Mouse (Mus musculus) embryonic facial prominence, embryonic 14.5 days (tissue): Measurements from ENCODE around the gene Ctcfl. TPM values are rescaled to one million over a fixed set of nuclear protein-coding genes. Genes with fewer than 3 reads are reported as not detected.
A peak's percentile ranks its signal among the peaks of the same experiment; 100 is the strongest.

Experiments used
- ATAC-seq: fragments of 200-750 bp; cut with Nextera tagmentation; 2 replicates; pipeline ENCODE4 v1.8.0; 2017; ENCODE audit warnings: low read depth, moderate number of reproducible peaks, moderate TSS enrichment
- DNase-seq: peaks from one replicate; pipeline ENCODE4 v3.0.0-alpha.2; 2015; ENCODE audit warnings: low spot score
- H3K27ac ChIP-seq: fragments of 300-500 bp; sonication (generic); replicated peaks from 2 replicates; pipeline ENCODE4 v1.5.1; 2014; ENCODE audit warnings: low read depth, mild to moderate bottlenecking, low read length, moderate library complexity
- H3K27me3 ChIP-seq: fragments of 300-500 bp; sonication (generic); replicated peaks from 2 replicates; pipeline ENCODE4 v1.6.1; 2014; ENCODE audit warnings: low read length; ENCODE audit not compliant: control insufficient read depth, insufficient read depth
- H3K36me3 ChIP-seq: fragments of 300-500 bp; sonication (generic); 2 replicates; pipeline ENCODE4 v1.6.1; 2014; ENCODE audit warnings: low read length, mixed read lengths; ENCODE audit not compliant: control insufficient read depth, insufficient read depth
- H3K4me1 ChIP-seq: fragments of 300-500 bp; sonication (generic); 2 replicates; pipeline ENCODE4 v1.6.1; 2014; ENCODE audit warnings: antibody characterized with exemption, low read length; ENCODE audit not compliant: control insufficient read depth, insufficient read depth
- H3K4me2 ChIP-seq: fragments of 300-500 bp; sonication (generic); 2 replicates; pipeline ENCODE4 v1.6.1; 2014; ENCODE audit warnings: low read depth, mild to moderate bottlenecking, low read length, moderate library complexity, mixed read lengths
- H3K4me3 ChIP-seq: fragments of 300-500 bp; sonication (generic); 2 replicates; pipeline ENCODE4 v1.5.1; 2014; ENCODE audit warnings: low read depth, mild to moderate bottlenecking, low read length
- H3K9ac ChIP-seq: fragments of 300-500 bp; sonication (generic); 2 replicates; pipeline ENCODE4 v1.6.1; 2014; ENCODE audit warnings: low read depth, mild to moderate bottlenecking, low read length, moderate library complexity, mixed read lengths
- H3K9me3 ChIP-seq: fragments of 300-500 bp; sonication (generic); 2 replicates; pipeline ENCODE4 v1.6.1; 2016; ENCODE audit warnings: low read length; ENCODE audit not compliant: control insufficient read depth
- WGBS: fragments of 180-500 bp; shearing (Covaris S2); extraction: QIAGEN DNeasy Blood & Tissue Kit; methylation state at CpG from one replicate; pipeline ENCODE4 v1.1.7; 2014; 5-methylcytosine and 5-hydroxymethylcytosine counted together
- polyA plus RNA-seq: library from polyadenylated mRNA; unstranded; fragments of >200 nt; fragmentation: Nextera tagmentation; extraction: Ambion mirVana; gene quantifications from 2 replicates; pipeline ENCODE4 v1.2.1, GENCODE M21; 2014

Ctcfl gene
- polyA plus RNA-seq, result 0.06 TPM in 1 of 2 replicates, not detected in the other

DNA sequence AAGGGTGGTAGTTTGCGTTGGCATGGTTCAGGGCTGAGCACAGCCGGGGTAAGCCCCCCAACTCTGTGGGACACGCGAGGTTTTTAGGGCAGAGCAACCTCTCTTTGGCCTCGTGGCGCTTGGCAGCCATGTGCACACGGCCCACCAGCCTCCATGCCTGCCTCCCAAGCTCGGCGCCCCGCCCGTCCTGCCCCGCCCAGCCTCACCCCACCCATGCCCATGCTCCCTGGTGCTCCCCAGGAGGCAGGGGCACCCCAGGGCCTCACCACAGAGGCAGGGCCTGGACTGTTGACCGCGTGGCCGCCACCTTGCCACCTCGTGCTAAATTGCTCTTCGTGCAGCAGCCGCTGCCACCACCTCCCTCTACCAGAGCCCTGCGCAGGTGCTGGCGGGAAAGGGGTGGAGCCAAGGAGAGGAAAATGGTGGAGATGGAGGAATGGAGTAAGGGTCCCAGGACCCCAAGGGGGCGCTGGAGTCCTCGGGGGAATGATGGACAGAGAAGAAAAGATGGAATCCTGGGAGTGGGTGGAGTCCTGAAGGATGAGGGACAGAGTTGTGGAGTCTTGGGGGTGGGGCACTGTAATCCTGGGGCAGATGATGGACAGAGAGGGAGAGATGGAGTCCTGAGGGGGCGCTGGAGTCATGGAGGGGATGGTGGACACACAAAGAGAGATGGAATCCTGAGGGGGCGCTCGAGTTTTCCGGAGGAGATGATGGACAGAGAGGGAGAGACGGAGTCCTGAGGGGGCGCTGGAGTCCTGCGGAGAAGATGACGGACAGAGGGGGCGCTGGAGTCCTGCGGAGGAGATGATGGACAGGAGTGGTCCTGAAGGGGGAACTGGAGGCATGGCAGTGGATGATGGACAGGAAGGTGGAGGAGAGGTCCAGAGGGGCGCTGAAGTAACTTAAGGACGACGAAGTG lies at the start of gene Ctcfl:
Ctcfl (minus strand) TSS at position 503 of the 922 bp plus-strand sequence.
- Histone ChIP-seq H3K9ac (no peak within 1 kb of the TSS), H3K4me1 (peaks cover 4% of the 10 kb centered on the region), H3K36me3 (no peaks in the 10 kb centered on the region), H3K9me3 (no peaks in the 10 kb centered on the region), H3K4me3 (no peak within 1 kb of the TSS), H3K27ac (no peak within 1 kb of the TSS), H3K4me2 (no peak within 1 kb of the TSS), H3K27me3 (no peaks in the 10 kb centered on the region)
- ATAC-seq (no peak), DNase-seq (no peak)
- 90% methylated on average over 32 of the region's 35 CpGs for WGBS

DNA sequence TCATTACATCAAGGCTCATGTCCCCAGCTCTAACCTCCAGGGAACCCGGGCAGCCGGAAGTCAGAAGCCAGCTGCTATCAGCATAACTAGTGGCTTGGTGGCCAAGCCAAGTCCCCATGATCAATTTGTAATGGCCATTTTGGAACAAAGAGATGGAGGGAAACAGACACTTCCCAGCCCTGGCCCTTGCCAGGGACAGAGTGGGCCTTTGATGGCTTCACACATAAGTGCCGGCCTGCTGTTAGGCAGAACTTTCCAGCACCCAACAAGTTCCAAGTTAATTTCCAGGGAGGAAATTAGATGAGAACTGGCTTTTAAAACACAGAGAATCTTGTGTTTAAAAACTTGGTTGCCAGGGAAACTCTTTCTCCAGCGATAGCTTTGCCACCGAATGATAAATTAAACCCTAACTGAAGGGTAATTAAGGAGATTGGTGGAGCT lies 49.1 kb upstream of the Ctcfl start:
- 70% methylated on average over 5 of the region's 5 CpGs for WGBS
- Histone ChIP-seq H3K36me3 (no peaks in the 10 kb centered on the region), H3K4me3 (no peak overlapping the region), H3K9ac (no peak overlapping the region), H3K27ac (no peak overlapping the region), H3K27me3 (peaks cover 3% of the 10 kb centered on the region; the same call in 1 of the 2 replicates), H3K4me1 (peaks cover 24% of the 10 kb centered on the region), H3K9me3 (no peaks in the 10 kb centered on the region), H3K4me2 (no peak overlapping the region)
- no peak for DNase-seq
- ATAC-seq, result no peak

DNA sequence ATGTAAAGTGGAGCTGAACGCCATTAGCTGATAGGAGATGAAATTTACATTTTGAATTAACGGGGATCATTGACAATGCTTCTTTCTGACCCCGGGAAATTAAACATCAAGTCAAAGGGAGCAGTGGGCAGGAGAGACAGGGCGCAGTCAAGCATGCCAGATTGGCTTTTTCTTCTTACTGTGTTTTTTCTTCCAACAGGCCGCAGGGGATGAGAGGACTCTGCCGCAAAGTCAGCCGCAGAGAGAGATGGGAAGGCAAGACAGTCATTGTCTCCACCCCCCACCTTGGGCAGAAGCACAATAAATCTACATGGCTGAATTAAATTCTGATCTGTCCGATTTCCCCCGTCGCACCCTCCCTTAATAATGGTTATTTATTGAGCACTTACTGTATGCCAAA lies 46.0 kb upstream of the Ctcfl start:
- DNase-seq, result no peak
- Histone ChIP-seq H3K4me2 (no peak overlapping the region), H3K27me3 (no peaks in the 10 kb centered on the region), H3K36me3 (no peaks in the 10 kb centered on the region), H3K4me1 (no peaks in the 10 kb centered on the region), H3K4me3 (no peak overlapping the region), H3K9ac (no peak overlapping the region), H3K9me3 (no peaks in the 10 kb centered on the region), H3K27ac (no peak overlapping the region)
- WGBS, result 86% methylated on average over 10 of the region's 10 CpGs
- ATAC-seq, result no peak

DNA sequence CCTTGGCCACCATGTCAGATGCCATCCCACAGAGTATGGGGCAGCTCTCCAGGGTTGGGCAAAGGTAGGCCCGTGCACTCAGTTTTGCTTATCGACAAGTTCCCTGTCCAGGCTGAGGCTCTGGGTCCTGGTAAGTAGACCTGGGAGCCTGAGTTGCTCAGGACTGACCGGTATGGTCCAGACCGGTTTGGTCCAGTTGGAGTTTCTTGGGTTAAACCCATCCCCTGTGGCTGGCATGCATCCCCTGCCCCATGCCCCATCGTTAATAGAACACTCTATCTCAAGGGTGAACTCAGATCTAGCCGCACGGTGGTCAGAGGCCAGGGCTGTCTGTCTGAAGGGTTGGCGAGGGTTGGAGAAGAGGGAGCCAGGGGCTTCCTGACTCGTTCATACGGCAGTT lies 45.6 kb upstream of the Ctcfl start:
- Histone ChIP-seq H3K36me3 (no peaks in the 10 kb centered on the region), H3K4me3 (no peak overlapping the region), H3K27ac (no peak overlapping the region), H3K4me1 (no peaks in the 10 kb centered on the region), H3K9me3 (no peaks in the 10 kb centered on the region), H3K27me3 (no peaks in the 10 kb centered on the region), H3K4me2 (no peak overlapping the region), H3K9ac (no peak overlapping the region)
- WGBS, result 91% methylated on average over 10 of the region's 10 CpGs
- ATAC-seq (no peak), DNase-seq (no peak)

DNA sequence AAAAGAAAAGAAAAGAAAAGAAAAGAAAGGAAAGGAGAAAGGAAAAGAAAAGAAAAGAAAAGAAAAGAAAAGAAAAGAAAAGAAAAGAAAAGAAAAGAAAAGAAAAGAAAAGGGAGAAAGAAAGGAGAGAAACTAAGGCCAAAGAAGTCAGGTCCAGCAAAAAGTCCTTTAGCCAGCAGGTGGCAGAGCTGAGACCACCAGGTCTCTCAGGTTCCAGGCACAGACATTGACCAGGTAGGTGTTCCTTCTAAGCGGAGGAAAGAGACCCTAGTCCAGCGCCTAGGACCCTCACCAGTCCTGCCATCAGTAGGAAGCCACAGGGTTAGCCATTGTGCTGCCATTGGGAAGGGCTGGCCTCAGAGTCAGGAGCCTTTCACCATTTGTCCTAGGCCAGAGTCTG lies 45.0 kb upstream of the Ctcfl start:
- H3K9me3 ChIP-seq, result no peaks in the 10 kb centered on the region
- no peak overlapping the region for H3K27ac ChIP-seq
- no peak overlapping the region for H3K9ac ChIP-seq
- ATAC-seq (no peak), DNase-seq (no peak)
- peaks cover 2% of the 10 kb centered on the region; the same call in 1 of the 2 replicates for H3K4me1 ChIP-seq
- no peak overlapping the region for H3K4me3 ChIP-seq
- no peaks in the 10 kb centered on the region for H3K27me3 ChIP-seq
- H3K4me2 ChIP-seq, result no peak overlapping the region
- WGBS, result 44% methylated on average over 2 of the region's 2 CpGs
- no peaks in the 10 kb centered on the region for H3K36me3 ChIP-seq

DNA sequence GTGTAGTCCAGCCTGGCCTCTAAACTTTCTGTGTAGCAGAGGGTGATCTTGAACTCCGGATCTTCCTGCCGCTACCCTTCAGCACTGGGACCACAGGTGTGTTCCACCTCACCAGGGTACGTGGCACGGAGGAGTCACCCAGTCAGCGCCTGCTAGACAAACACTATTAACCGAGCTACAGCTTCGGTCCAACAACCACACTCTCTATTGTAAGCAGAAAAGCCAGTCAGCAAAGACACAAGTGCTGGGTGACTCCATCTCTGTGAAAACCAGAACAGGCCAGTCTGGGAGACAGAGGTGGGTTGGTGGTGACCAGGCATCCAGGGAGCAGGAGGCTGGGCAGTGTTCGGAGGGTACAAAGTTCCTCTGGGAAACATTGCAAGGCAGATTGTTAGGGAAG lies 44.1 kb upstream of the Ctcfl start:
- Histone ChIP-seq H3K36me3 (no peaks in the 10 kb centered on the region), H3K9ac (no peak overlapping the region), H3K4me1 (peaks cover 6% of the 10 kb centered on the region), H3K9me3 (no peaks in the 10 kb centered on the region), H3K4me3 (no peak overlapping the region), H3K27ac (no peak overlapping the region), H3K4me2 (no peak overlapping the region), H3K27me3 (no peaks in the 10 kb centered on the region)
- ATAC-seq (no peak), DNase-seq (no peak)
- WGBS, result 84% methylated on average over 8 of the region's 8 CpGs

DNA sequence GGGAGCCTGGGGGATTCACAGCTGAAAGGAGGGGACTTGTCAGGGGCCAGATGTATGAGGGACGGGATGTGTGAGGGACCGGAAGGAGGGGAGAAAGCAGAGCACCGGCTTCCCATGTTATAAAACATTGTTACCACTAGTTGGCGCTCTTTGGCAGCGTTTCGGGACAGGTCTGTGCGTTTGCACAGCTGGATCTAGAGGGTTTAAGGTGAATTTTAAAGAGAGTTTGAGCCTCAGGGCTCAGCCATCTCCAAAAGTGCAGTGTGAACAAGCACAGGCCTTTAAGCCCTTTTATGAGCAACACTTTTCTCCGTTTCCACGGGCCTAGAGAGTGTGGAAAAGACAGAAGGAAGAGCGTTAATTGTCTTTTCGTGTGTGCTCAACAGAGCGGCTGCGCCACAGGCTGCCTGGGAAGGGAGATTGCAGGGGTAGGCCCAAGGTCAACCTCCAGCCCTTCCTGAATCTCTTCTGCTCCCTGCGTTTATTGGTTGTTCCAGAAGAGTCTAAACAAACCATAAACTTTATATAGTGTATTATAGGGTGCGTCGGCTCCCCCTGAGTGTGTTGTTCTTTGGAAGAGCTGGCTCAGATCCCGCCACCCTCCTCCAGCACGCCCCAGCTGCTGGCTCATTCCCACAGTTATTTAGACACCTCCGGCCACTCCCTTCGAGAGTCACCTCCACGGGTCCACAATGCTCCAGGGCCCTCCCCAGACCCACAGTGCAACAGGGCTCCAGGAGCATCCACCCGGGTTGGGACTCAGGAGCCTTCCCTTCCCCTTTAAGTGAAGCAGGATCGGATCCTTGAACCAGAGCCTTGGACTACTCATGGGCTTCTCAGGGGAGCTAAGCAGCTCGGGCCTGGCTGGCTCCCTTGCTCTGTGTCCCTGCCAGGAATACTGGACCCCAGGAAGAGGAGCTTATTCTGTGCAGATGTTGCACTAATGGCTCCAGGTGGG lies 40.3 kb upstream of the Ctcfl start:
- Histone ChIP-seq H3K9ac (no peak overlapping the region), H3K36me3 (no peaks in the 10 kb centered on the region), H3K4me3 (no peak overlapping the region), H3K27ac (peak overlapping the region; percentile 63), H3K9me3 (no peaks in the 10 kb centered on the region), H3K4me1 (peaks cover 6% of the 10 kb centered on the region), H3K4me2 (peak overlapping the region; percentile 38), H3K27me3 (no peaks in the 10 kb centered on the region)
- DNase-seq (peak; percentile 86), ATAC-seq (peak; percentile 85)
- 51% methylated on average over 24 of the region's 24 CpGs for WGBS

DNA sequence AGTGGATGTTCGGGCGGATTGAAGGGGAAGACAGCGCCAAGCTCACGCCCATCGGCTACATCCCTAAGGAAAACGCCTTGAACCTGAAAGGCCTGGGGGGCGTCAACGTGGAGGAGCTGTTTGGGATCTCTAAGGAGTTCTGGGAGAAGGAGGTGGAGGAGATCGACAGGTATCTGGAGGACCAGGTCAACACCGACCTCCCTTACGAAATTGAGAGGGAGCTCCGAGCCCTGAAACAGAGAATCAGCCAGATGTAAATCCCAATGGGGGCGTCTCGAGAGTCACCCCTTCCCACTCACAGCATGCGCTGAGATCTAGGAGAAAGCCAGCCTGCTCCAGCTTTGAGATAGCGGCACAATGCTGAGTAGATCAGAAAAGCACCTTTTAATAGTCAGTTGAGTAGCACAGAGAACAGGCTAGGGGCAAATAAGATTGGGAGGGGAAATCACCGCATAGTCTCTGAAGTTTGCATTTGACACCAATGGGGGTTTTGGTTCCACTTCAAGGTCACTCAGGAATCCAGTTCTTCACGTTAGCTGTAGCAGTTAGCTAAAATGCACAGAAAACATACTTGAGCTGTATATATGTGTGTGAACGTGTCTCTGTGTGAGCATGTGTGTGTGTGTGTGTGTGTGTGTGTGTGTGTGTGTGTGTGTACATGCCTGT lies 39.2 kb upstream of the Ctcfl start:
- Histone ChIP-seq H3K27ac (no peak overlapping the region), H3K36me3 (no peaks in the 10 kb centered on the region), H3K9me3 (no peaks in the 10 kb centered on the region), H3K4me2 (no peak overlapping the region), H3K9ac (no peak overlapping the region), H3K4me1 (peaks cover 6% of the 10 kb centered on the region), H3K27me3 (no peaks in the 10 kb centered on the region), H3K4me3 (no peak overlapping the region)
- ATAC-seq, result no peak
- no peak for DNase-seq
- 86% methylated on average over 19 of the region's 19 CpGs for WGBS
